Mouse (Mus musculus) heart, embryonic 13.5 days (tissue): Measurements from ENCODE around the gene Ccdc57. TPM values are rescaled to one million over a fixed set of nuclear protein-coding genes. Genes with fewer than 3 reads are reported as not detected.

ENCODE experiments used
- ATAC-seq: fragments of 200-750 bp; cut with Nextera tagmentation; 2 replicates; pipeline ENCODE4 v1.8.0; 2017; ENCODE audit warnings: moderate TSS enrichment; ENCODE audit not compliant: insufficient number of reproducible peaks, low FRiP score, low TSS enrichment; ENCODE audit errors: extremely low read depth
- H3K27ac ChIP-seq: fragments of 300-500 bp; sonication (generic); replicated peaks from 2 replicates; pipeline ENCODE4 v1.5.1; 2015; ENCODE audit warnings: moderate library complexity, mild to moderate bottlenecking, inconsistent platforms
- H3K27me3 ChIP-seq: fragments of 300-500 bp; sonication (generic); replicated peaks from 2 replicates; pipeline ENCODE4 v1.6.1; 2015; ENCODE audit warnings: mild to moderate bottlenecking, inconsistent platforms
- H3K36me3 ChIP-seq: fragments of 300-500 bp; sonication (generic); 2 replicates; pipeline ENCODE4 v1.6.1; 2015; ENCODE audit warnings: mild to moderate bottlenecking, inconsistent platforms
- H3K4me1 ChIP-seq: fragments of 300-500 bp; sonication (generic); 2 replicates; pipeline ENCODE4 v1.6.1; 2015; ENCODE audit warnings: inconsistent platforms
- H3K4me2 ChIP-seq: fragments of 300-500 bp; sonication (generic); 2 replicates; pipeline ENCODE4 v1.6.1; 2015; ENCODE audit warnings: inconsistent platforms, mild to moderate bottlenecking, moderate library complexity
- H3K4me3 ChIP-seq: fragments of 300-500 bp; sonication (generic); 2 replicates; pipeline ENCODE4 v1.5.1; 2015; ENCODE audit warnings: moderate library complexity, mild to moderate bottlenecking, inconsistent platforms
- H3K9ac ChIP-seq: fragments of 300-500 bp; sonication (generic); 2 replicates; pipeline ENCODE4 v1.6.1; 2015; ENCODE audit warnings: inconsistent platforms, mild to moderate bottlenecking, moderate library complexity
- H3K9me3 ChIP-seq: fragments of 300-500 bp; sonication (generic); 2 replicates; pipeline ENCODE4 v1.6.1; 2016; ENCODE audit warnings: inconsistent platforms
- WGBS: fragments of 180-500 bp; shearing (Covaris S2); methylation state at CpG from one replicate; pipeline ENCODE4 v1.1.7; 2015; ENCODE audit warnings: mixed read lengths; 5-methylcytosine and 5-hydroxymethylcytosine counted together
- polyA plus RNA-seq: library from polyadenylated mRNA; unstranded; fragments of >200 nt; fragmentation: Nextera tagmentation; extraction: Ambion mirVana; gene quantifications from 2 replicates; pipeline ENCODE4 v1.2.1, GENCODE M21; 2015

Gene Ccdc57
- polyA plus RNA-seq, 1 experiment from 2014 or later: 3.7 TPM

DNA sequence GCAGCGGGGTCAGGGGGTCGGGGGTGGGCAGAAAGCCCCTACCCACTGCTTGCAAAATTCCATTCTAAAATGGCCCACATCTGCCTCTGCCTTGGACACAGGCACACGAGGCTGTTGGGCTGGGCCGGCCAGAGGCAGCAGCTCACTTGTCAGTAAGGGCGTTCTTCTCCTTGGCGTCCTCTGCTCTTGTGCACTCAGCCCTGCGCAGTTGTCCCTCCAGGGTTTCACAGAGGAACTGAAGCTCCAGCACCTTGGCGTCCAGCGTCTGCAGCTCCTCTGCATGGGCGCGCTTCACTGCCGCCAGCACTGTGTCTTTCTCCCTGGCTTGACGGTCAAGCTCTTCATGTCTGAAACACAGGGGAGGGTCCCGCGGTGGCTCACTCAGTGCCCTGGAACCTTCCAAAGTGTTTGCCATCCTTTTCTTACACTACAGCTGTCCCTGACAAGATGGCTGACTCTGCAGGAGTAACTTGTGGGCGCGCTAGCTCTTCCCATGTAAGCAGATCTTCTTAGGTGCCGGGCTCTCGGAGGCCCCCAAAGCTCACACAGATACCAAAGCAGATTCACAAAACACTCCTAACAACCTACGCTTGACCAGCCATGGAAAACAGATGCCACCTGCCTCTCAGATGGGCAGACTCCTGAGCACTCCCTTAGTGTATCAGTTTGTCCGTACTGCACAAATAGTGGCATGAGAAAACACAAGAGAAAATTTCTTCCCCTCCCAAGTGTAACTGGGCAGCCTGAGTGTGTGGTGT lies 30.8 kb downstream of the Ccdc57 start:
- Histone ChIP-seq H3K9ac (0 out of 2 replicates have a peak overlapping the region, but pooled peaks have one; percentile 16), H3K9me3 (no peaks in the 10 kb centered on the region), H3K27me3 (no peaks in the 10 kb centered on the region), H3K4me1 (peaks cover 17% of the 10 kb centered on the region), H3K27ac (no peak overlapping the region), H3K4me2 (no peak overlapping the region; the same call in 1 of the 2 replicates), H3K36me3 (peaks cover 12% of the 10 kb centered on the region), H3K4me3 (no peak overlapping the region)
- no peak for ATAC-seq
- 72% methylated on average over 21 of the region's 21 CpGs for WGBS

DNA sequence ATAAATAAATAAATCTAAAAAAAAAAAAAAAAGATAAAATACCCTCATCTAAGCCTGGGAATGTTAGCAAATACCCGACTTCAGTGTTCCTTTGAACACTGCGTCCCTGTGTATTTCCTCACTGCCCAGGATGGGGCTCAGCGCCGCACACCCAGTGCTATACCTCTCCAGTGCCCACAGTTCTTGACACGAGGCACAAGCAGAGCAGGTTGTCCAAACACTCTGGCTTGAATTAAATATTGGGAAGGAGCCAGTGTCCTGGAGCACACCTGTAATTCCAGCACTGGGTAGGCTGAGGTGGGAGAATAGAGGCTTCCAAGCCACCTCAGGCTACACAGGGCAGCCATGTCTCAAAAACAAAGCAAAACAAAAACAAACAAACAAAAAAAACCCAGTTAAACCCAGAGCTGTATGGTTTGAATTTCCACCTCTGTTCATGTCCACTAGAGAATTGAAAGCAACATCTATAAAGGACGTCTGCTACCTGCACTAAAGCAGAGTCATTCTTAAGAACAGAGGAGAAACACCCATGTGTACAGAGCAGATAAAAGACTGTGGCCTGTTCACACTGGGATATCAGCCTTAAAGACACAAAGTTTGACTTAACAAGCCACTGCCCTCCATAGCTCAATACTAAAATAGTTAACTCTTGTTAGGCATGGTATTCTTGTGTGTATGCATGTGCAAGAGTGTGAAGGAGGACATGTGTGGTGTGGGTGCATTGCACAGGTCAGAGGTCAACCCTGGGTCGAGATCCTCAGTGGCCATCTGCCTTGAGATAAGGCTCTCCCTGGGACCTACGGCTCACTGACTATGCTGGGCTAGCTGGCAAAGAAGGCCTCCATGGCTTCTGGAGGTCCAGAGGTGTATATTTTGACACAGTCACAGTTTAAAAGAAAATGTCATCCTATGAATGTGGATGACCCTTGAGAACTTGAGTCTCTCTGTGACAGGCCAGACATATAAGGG lies 32.1 kb downstream of the Ccdc57 start:
- Histone ChIP-seq H3K27ac (no peak overlapping the region), H3K9me3 (no peaks in the 10 kb centered on the region), H3K4me3 (no peak overlapping the region), H3K4me2 (no peak overlapping the region), H3K27me3 (no peaks in the 10 kb centered on the region), H3K9ac (no peak overlapping the region), H3K36me3 (peaks cover 20% of the 10 kb centered on the region), H3K4me1 (peaks cover 17% of the 10 kb centered on the region)
- no peak for ATAC-seq
- whole genome bisulfite sequencing: 73% methylated on average over 8 of the region's 8 CpGs

DNA sequence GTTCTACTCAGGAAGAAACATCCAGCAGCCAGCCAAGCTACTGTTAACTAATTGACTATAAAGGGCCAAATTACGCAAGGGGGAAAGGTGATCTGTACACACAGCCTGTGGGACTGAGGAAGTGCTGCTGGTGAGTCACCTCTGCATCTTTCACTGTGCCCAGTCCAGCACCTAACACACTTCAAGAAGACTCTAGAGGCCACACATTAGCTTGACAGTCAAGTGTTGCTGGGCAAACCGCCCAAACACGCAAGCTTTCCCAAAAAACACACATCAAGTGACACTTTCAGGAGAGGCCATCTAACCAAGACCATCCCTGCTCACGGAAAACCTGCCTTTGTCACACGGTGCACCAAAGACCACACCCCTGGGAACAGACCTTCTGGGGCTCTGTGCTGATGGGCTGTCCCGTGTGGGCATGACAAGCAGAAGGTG lies 34.5 kb downstream of the Ccdc57 start:
- Histone ChIP-seq H3K4me1 (peaks cover 16% of the 10 kb centered on the region; the same call in 1 of the 2 replicates), H3K9ac (no peak overlapping the region), H3K4me2 (no peak overlapping the region), H3K9me3 (no peaks in the 10 kb centered on the region), H3K36me3 (peaks cover 41% of the 10 kb centered on the region), H3K27ac (no peak overlapping the region), H3K4me3 (no peak overlapping the region), H3K27me3 (no peaks in the 10 kb centered on the region)
- ATAC-seq: no peak
- whole genome bisulfite sequencing: 81% methylated on average over 6 of the region's 6 CpGs

DNA sequence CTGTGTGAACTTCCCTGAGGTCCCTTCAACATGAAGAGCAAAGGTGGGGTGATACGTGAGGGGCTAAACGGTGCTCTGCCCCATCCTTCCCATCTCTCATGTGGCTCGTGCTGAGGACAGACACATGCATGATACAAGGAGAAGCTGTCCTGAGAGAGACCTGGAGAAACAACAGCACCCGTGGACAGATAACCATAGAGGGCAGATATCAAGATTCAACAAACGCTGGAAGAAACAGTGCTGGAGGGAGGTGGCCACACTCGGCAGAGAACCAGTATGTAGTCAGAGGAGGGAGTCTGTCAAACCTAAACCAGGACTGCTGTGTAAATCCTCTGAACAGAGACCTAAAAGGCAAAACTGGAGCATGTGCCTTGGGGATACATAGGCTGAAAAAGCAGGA lies 37.2 kb downstream of the Ccdc57 start:
- H3K9me3 ChIP-seq: no peaks in the 10 kb centered on the region
- no peak overlapping the region for H3K4me3 ChIP-seq
- ATAC-seq: no peak
- H3K4me1 ChIP-seq: no peaks in the 10 kb centered on the region
- H3K9ac ChIP-seq: no peak overlapping the region
- H3K27ac ChIP-seq: no peak overlapping the region
- WGBS: 77% methylated on average over 6 of the region's 6 CpGs
- H3K4me2 ChIP-seq: no peak overlapping the region
- H3K27me3 ChIP-seq: no peaks in the 10 kb centered on the region
- H3K36me3 ChIP-seq: peaks cover 57% of the 10 kb centered on the region

DNA sequence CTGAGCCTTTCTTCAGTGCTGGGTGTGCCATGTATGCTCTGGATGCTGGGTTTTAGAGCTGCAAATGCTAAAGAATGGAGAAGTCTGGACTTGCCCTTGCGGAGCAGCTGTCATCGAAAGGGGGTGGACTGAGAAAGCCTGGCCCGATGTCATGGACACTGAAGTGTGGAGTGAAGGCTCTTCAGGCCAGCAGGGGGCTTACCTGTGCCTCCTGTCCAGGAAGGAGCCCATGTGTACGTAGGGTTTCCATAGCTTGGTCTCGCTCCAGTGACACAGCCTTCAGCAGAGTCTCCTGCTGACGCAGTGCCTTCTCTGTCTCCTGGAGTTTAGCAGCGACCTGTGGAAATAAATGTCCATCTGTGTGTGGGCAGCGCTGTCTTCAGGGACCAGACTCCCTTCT lies 38.3 kb downstream of the Ccdc57 start:
- H3K4me1 ChIP-seq: no peaks in the 10 kb centered on the region
- ATAC-seq: no peak

DNA sequence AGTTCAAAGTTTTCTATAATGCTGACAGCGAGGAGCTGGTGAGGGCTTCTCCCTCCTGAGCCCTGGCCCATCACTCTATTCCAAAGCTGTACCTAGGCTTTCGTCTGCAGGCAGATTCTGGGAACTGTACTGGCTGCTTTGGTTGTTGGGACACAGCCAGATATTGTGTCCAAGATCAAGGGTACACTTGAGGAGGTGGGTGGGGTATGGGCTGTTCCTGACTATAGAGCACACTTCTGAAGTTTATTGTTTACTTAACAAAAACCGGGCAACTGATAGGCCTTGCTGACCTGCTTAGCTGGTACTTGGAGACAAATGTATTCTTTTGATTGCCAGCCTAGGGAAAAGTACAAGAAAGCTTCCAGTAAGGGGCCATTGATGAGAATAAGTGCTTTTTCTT lies 43.5 kb downstream of the Ccdc57 start:
- Histone ChIP-seq H3K27me3 (no peaks in the 10 kb centered on the region), H3K9ac (no peak overlapping the region), H3K4me3 (no peak overlapping the region), H3K36me3 (peaks cover 65% of the 10 kb centered on the region), H3K27ac (no peak overlapping the region), H3K9me3 (0 out of 2 replicates have a peak, but pooled peaks cover 7% of the 10 kb centered on the region), H3K4me1 (no peaks in the 10 kb centered on the region), H3K4me2 (no peak overlapping the region)
- 74% methylated on average over 3 of the region's 3 CpGs for WGBS
- ATAC-seq: no peak

More for the DNA sequence above, 38.3 kb downstream of the Ccdc57 start:
- H3K4me3 ChIP-seq: no peak overlapping the region
- no peak overlapping the region for H3K27ac ChIP-seq
- no peaks in the 10 kb centered on the region for H3K27me3 ChIP-seq
- no peak overlapping the region for H3K9ac ChIP-seq
- H3K4me2 ChIP-seq: no peak overlapping the region
- WGBS: 85% methylated on average over 8 of the region's 8 CpGs
- H3K36me3 ChIP-seq: peaks cover 66% of the 10 kb centered on the region
- no peaks in the 10 kb centered on the region for H3K9me3 ChIP-seq

DNA sequence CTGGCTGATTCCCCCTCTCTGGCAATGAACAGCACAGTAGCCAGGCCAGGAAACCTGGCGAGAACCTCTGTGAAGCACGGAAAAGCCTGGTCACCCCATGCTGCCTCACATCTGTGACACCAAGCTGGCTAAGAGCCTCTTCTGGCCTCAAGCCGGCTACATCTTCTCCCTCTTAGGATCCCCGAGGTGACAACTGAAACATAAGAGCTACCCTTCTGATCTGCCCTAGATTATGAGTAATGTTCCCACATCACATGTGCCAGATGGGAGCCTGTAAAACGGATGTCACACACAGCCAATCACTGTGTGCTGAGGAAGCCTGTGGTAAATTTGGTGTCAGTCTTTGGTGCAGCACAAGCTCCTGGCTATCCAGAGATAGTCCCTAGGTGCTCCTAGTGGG lies 44.0 kb downstream of the Ccdc57 start:
- ATAC-seq: no peak

DNA sequence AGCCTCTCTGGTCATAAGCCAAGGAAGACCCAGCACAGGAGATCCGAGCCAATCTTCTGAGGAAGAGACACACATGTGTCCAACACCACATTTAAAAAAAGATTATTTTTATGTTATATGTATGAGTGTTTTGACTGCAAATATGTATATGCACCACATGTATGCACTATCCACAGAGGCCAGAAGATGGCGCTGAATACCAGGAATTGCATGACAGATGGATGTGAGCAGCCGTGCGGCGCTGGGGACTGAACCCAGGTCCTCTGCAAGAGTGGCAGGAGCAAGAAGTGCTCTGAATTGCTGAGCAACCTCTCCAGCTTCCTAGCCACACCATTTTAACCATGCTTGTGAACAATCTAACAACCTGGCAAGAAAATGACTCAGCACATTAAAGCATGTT lies 45.2 kb downstream of the Ccdc57 start:
- Histone ChIP-seq H3K36me3 (peaks cover 57% of the 10 kb centered on the region), H3K27me3 (no peaks in the 10 kb centered on the region), H3K4me1 (no peaks in the 10 kb centered on the region), H3K27ac (no peak overlapping the region), H3K4me2 (no peak overlapping the region), H3K4me3 (no peak overlapping the region), H3K9ac (no peak overlapping the region), H3K9me3 (0 out of 2 replicates have a peak, but pooled peaks cover 7% of the 10 kb centered on the region)
- WGBS: 89% methylated on average over 5 of the region's 5 CpGs
- no peak for ATAC-seq

More for the DNA sequence above, 44.0 kb downstream of the Ccdc57 start:
- H3K4me3 ChIP-seq: no peak overlapping the region
- 0 out of 2 replicates have a peak, but pooled peaks cover 7% of the 10 kb centered on the region for H3K9me3 ChIP-seq
- no peak overlapping the region for H3K9ac ChIP-seq
- peaks cover 65% of the 10 kb centered on the region for H3K36me3 ChIP-seq
- WGBS: 74% methylated on average over 5 of the region's 5 CpGs
- H3K27me3 ChIP-seq: no peaks in the 10 kb centered on the region
- no peak overlapping the region for H3K4me2 ChIP-seq
- no peaks in the 10 kb centered on the region for H3K4me1 ChIP-seq
- H3K27ac ChIP-seq: no peak overlapping the region

DNA sequence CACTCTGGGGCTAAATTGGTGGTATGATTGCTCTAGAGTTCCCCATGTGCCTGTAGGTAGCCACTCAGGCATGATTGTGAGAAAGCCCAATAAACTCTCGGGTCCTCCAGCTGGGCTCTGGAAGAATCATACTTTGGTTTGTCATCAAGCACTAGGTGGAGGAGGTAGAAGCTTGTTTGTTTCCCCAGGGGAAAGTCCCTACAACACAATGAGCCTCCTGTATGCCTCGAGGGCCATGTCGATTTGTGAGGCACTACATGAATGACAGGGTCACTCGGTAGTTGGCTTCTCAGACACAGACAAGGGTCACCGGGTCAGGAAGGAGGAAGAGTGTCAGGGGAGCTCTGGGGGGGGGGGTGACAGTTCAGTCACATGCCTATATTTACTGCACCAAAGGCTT lies 46.2 kb downstream of the Ccdc57 start:
- no peak overlapping the region for H3K4me2 ChIP-seq
- ATAC-seq: no peak
- no peak overlapping the region for H3K9ac ChIP-seq
- no peak overlapping the region for H3K27ac ChIP-seq
- H3K4me3 ChIP-seq: no peak overlapping the region
- H3K4me1 ChIP-seq: no peaks in the 10 kb centered on the region
- 0 out of 2 replicates have a peak, but pooled peaks cover 7% of the 10 kb centered on the region for H3K9me3 ChIP-seq
- WGBS: 69% methylated on average over 5 of the region's 5 CpGs
- peaks cover 52% of the 10 kb centered on the region for H3K36me3 ChIP-seq
- no peaks in the 10 kb centered on the region for H3K27me3 ChIP-seq

DNA sequence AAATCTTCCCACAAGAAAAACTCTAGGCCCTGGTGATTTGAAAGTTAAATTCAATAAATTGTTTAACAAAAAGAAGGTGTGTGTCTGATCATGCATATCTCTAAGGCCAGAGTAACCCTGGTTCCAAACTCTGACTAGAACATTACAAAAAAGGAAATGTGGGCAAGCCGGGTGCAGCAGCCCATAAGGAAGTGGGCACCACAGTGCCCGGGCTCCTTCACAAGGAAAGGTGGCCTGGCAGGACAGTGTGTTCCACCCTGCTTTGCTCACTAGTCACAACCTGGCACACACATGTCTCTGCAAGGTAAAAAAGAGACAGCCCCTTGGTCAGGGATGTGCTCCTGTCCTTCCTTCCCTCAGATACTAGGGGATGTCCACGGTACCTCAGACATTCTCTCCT lies 49.1 kb downstream of the Ccdc57 start:
- no peak overlapping the region for H3K4me3 ChIP-seq
- 0 out of 2 replicates have a peak, but pooled peaks cover 7% of the 10 kb centered on the region for H3K9me3 ChIP-seq
- no peak overlapping the region for H3K4me2 ChIP-seq
- H3K27me3 ChIP-seq: no peaks in the 10 kb centered on the region
- ATAC-seq: no peak
- no peak overlapping the region for H3K9ac ChIP-seq
- WGBS: 92% methylated on average over 3 of the region's 3 CpGs
- H3K27ac ChIP-seq: no peak overlapping the region
- peaks cover 53% of the 10 kb centered on the region for H3K36me3 ChIP-seq
- H3K4me1 ChIP-seq: no peaks in the 10 kb centered on the region

DNA sequence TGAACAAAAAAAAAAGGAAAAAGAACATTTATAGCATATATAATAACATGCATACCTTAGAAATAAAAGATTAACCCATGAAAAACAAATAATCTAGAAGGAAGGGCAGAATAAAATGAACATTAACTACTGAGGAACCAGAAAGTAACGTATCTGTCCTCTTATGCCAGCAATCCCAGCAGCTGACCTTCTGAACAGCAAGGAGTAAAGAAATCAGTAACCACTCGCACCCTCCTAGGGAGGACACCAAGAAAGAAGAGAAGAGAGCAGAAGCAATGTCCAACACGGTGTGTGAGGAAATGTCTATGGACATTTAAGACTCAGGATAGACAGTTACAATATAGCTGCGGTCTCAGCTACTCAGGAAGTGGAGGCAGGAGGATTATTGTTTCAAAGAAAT lies 49.7 kb downstream of the Ccdc57 start:
- Histone ChIP-seq H3K4me3 (no peak overlapping the region), H3K27ac (no peak overlapping the region), H3K9ac (no peak overlapping the region), H3K4me1 (no peaks in the 10 kb centered on the region), H3K4me2 (no peak overlapping the region), H3K27me3 (no peaks in the 10 kb centered on the region), H3K9me3 (0 out of 2 replicates have a peak, but pooled peaks cover 6% of the 10 kb centered on the region), H3K36me3 (peaks cover 57% of the 10 kb centered on the region)
- no peak for ATAC-seq
- WGBS: 87% methylated on average over 4 of the region's 4 CpGs
